Mouse (Mus musculus): ENCODE measurements at regions not wholly inside any gene's neighbourhood (a gene's known extent, or its start where the extent isn't known, plus 50 kb on each side); places are given as distances from the start of the nearest gene placed in this dataset.

DNA sequence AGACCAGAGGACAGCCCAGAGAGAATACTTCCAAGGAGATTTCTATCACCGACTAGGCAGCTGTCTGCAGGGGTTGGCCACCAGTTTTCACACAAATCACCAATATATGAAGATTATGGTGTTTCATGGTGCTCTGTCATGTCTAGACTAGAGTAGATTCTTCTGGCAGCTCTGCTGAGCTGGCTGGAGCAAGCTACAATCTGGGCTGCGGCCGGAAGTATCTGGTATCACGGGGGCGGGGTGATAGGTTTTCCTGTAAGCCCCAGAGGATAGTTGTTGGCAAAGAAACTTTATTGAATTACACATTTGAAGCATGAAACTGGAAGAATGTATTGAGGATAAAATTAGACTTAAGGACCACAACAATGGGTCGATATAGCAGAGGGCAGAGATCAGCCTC is 271.5 kb downstream of the Med10 start:
- TF ChIP-seq POLR2A (IDR thresholded peaks at IDR 0.05; ENCODE audit: low read depth, low read length) (no peak), CTCF (IDR thresholded peaks at IDR 0.05; ENCODE audit: extremely low read depth, insufficient read length, insufficient replicate concordance, low read depth, low read length) (no peak)

Measured in small intestine, adult 2 months (tissue).